Mouse (Mus musculus): ENCODE data around the gene Hnrnpul2. TPM values are rescaled to one million over a fixed set of nuclear protein-coding genes. Genes with fewer than 3 reads are reported as not detected.

The Hnrnpul2 gene
- total and polyA plus RNA-seq, 3 experiments = 17.8 to 81.6 (median 44.3) TPM

- TF ChIP-seq NELFE (IDR thresholded peaks at IDR 0.05; ENCODE audit: low read depth, low read length) (peak; percentile 97), SMC3 (IDR thresholded peaks at IDR 0.05; ENCODE audit: low read depth, low read length) (no peak; the same call in 1 of the 2 replicates), NRF1 (IDR thresholded peaks at IDR 0.05; ENCODE audit: low read depth, low read length) (peak; percentile 49), JUN (IDR thresholded peaks at IDR 0.05; ENCODE audit: insufficient read depth, low read depth, low read length) (no peak), MAFK (IDR thresholded peaks at IDR 0.05; ENCODE audit: insufficient replicate concordance, low read length) (no peak), RCOR1 (conservative IDR thresholded peaks at IDR 0.05; ENCODE audit: low read depth, low read length) (no peak), CHD1 (IDR thresholded peaks at IDR 0.05; ENCODE audit: low read depth, low read length) (peak; percentile 35; the same call in 1 of the 2 replicates), UBTF (IDR thresholded peaks at IDR 0.05; ENCODE audit: low read depth, low read length) (0 out of 2 replicates have a peak, but pooled peaks have one; percentile 44), RAD21 (IDR thresholded peaks at IDR 0.05; ENCODE audit: low read depth, low read length) (no peak), POLR2A (IDR thresholded peaks at IDR 0.05; ENCODE audit: low read depth, low read length) (peak; percentile 98), TCF12 (IDR thresholded peaks at IDR 0.05; ENCODE audit: low read depth, low read length) (peak; percentile 95), ZKSCAN1 (IDR thresholded peaks at IDR 0.05; ENCODE audit: borderline replicate concordance, low read depth, low read length) (no peak), PAX5 (IDR thresholded peaks at IDR 0.05; ENCODE audit: low read length) (no peak), ZMIZ1 (IDR thresholded peaks at IDR 0.05; ENCODE audit: low read depth, low read length) (peak; percentile 95), ZNF384 (IDR thresholded peaks at IDR 0.05; ENCODE audit: low read depth, low read length) (no peak), GABPA (IDR thresholded peaks at IDR 0.05; ENCODE audit: insufficient replicate concordance, low read depth, low read length) (no peak), ELF1 (IDR thresholded peaks at IDR 0.05; ENCODE audit: low read depth, low read length) (peak; percentile 95), EP300 (IDR thresholded peaks at IDR 0.05; ENCODE audit: low read length) (no peak), JUND (conservative IDR thresholded peaks at IDR 0.05; ENCODE audit: low read depth, low read length) (no peak), MXI1 (IDR thresholded peaks at IDR 0.05; ENCODE audit: low read depth, low read length) (peak; percentile 77; the same call in 1 of the 2 replicates), KAT2A (IDR thresholded peaks at IDR 0.05; ENCODE audit: insufficient replicate concordance, low read length) (0 out of 2 replicates have a peak, but pooled peaks have one; percentile 52)
Observed at GRCm38 (mm10) chr19:8774086-8774835, 45.5 kb upstream of the Hnrnpul2 start, which contains the start of gene Tmem179b (continued).

GRCm38 (mm10) chr19:8774951-8775421 lies 44.8 kb upstream of the Hnrnpul2 start:
- H3K36me3 ChIP-seq (replicated peaks in 1 of 2; ENCODE audit: control insufficient read depth in 1 of 2, insufficient read depth in 1 of 2, low read length in 1 of 2) = peaks cover 19 to 49% of the 10 kb centered on the region in 2 experiments
- H3K27ac ChIP-seq (ENCODE audit: insufficient read depth, low read depth) = peak overlapping the region; percentile 80
- peaks cover 35% of the 10 kb centered on the region for H3K79me2 ChIP-seq (replicated peaks; ENCODE audit: control insufficient read depth, extremely low read depth, insufficient read depth, poor library complexity, severe bottlenecking)
- no peak for TF ChIP-seq RCOR1 (conservative IDR thresholded peaks at IDR 0.05; ENCODE audit: low read depth, low read length)
- TF ChIP-seq MAZ (IDR thresholded peaks at IDR 0.05; ENCODE audit: low read depth, low read length) = no peak
- no peak for TF ChIP-seq SIN3A (IDR thresholded peaks at IDR 0.05; ENCODE audit: low read length)
- TF ChIP-seq TBP (conservative IDR thresholded peaks at IDR 0.05; ENCODE audit: low read depth, low read length) = no peak
- no peak for TF ChIP-seq SMC3 (IDR thresholded peaks at IDR 0.05; ENCODE audit: low read depth, low read length)
- no peak for TF ChIP-seq NRF1 (IDR thresholded peaks at IDR 0.05; ENCODE audit: low read depth, low read length)
- TF ChIP-seq JUND (conservative IDR thresholded peaks at IDR 0.05; ENCODE audit: low read depth, low read length) = no peak
- TF ChIP-seq MEF2A (IDR thresholded peaks at IDR 0.05; ENCODE audit: borderline replicate concordance, low read depth, low read length) = no peak
- TF ChIP-seq ZKSCAN1 (IDR thresholded peaks at IDR 0.05; ENCODE audit: borderline replicate concordance, low read depth, low read length) = no peak
- TF ChIP-seq MAX (IDR thresholded peaks at IDR 0.05; ENCODE audit: low read length) = no peak
- peak overlapping the region; percentile 95 for H3K9ac ChIP-seq (ENCODE audit: insufficient read depth, low read depth)
- H3K4me1 ChIP-seq (ENCODE audit: control insufficient read depth in 1 of 2, insufficient read depth in 2 of 2) = peaks cover 11 to 40% of the 10 kb centered on the region in 2 experiments
- no peaks in the 10 kb centered on the region for H3K27me3 ChIP-seq (replicated peaks)
- no peaks in the 10 kb centered on the region for H3K9me3 ChIP-seq (replicated peaks; ENCODE audit: low read length)
- in situ Hi-C loops (cut with MboI; ENCODE audit: low pct_ligation_motif_present, low pct_unique_long_range_greater_than_20kb, low sequenced_read_pairs) = no loop called here
- peak overlapping the region; percentile 55 to 93 (median 88) for H3K4me3 ChIP-seq (replicated peaks in 1 of 3; ENCODE audit: low read depth in 2 of 3, low read length in 2 of 3, poor library complexity in 1 of 3)
- peak overlapping the region; percentile 87 for H3K4me2 ChIP-seq (ENCODE audit: insufficient read depth, low read depth, poor library complexity, severe bottlenecking)
- dilution Hi-C loops (cut with MboI; ENCODE audit: extremely low pct_ligation_motif_present, extremely low pct_unique_long_range_greater_than_20kb, low sequenced_read_pairs) = no loop called here
- DNase-seq (ENCODE audit: extremely low read depth) = no peak

All from CH12.LX (cell line).